Mouse (Mus musculus): ENCODE measurements around the gene Arhgap45. TPM values are rescaled to one million over a fixed set of nuclear protein-coding genes. Genes with fewer than 3 reads are reported as not detected.

Arhgap45 gene
- 135 and 140 TPM in 2 replicates for total RNA-seq (2015)
- 235 and 237 TPM in 2 replicates for total RNA-seq (2017)

- peak; percentile 76 for ATAC-seq (ENCODE audit: poor library complexity, severe bottlenecking)
Measured at GRCm38 (mm10) chr10:80016511-80016910, at the start of gene Arhgap45. Gene Arhgap45, plus strand, starts transcription at chr10:80016653.

- ATAC-seq (ENCODE audit: poor library complexity, severe bottlenecking), result no peak
Measured at GRCm38 (mm10) chr10:79966886-79967400, 49.5 kb upstream of the Arhgap45 start.

GRCm38 (mm10) chr10:79968181-79968580, 48.3 kb upstream of the Arhgap45 start:
- no peak for ATAC-seq (ENCODE audit: poor library complexity, severe bottlenecking)

- ATAC-seq (ENCODE audit: poor library complexity, severe bottlenecking), result no peak
Measured at GRCm38 (mm10) chr10:79969124-79969568, 47.3 kb upstream of the Arhgap45 start.

- no peak for ATAC-seq (ENCODE audit: poor library complexity, severe bottlenecking)
Measured at GRCm38 (mm10) chr10:79970415-79971182, 45.9 kb upstream of the Arhgap45 start, which contains the start of gene Grin3b. Gene Grin3b, plus strand, starts transcription at chr10:79970715.

GRCm38 (mm10) chr10:79971183-79971497, 45.3 kb upstream of the Arhgap45 start:
- ATAC-seq (ENCODE audit: poor library complexity, severe bottlenecking), result no peak

GRCm38 (mm10) chr10:79972831-79973230, 43.6 kb upstream of the Arhgap45 start:
- no peak for ATAC-seq (ENCODE audit: poor library complexity, severe bottlenecking)

GRCm38 (mm10) chr10:79974087-79974486, 42.4 kb upstream of the Arhgap45 start:
- ATAC-seq (ENCODE audit: poor library complexity, severe bottlenecking), result no peak

GRCm38 (mm10) chr10:79974668-79975067, 41.8 kb upstream of the Arhgap45 start:
- ATAC-seq (ENCODE audit: poor library complexity, severe bottlenecking), result 0 out of 2 replicates have a peak, but pooled peaks have one; percentile 42

GRCm38 (mm10) chr10:79976071-79976721, 40.3 kb upstream of the Arhgap45 start:
- ATAC-seq (ENCODE audit: poor library complexity, severe bottlenecking), result no peak

GRCm38 (mm10) chr10:79976722-79977107, 39.7 kb upstream of the Arhgap45 start:
- no peak for ATAC-seq (ENCODE audit: poor library complexity, severe bottlenecking)

GRCm38 (mm10) chr10:79977324-79977723, 39.1 kb upstream of the Arhgap45 start:
- no peak for ATAC-seq (ENCODE audit: poor library complexity, severe bottlenecking)

- ATAC-seq (ENCODE audit: poor library complexity, severe bottlenecking), result no peak
Measured at GRCm38 (mm10) chr10:79978061-79978460, 38.4 kb upstream of the Arhgap45 start.

GRCm38 (mm10) chr10:79979401-79980155, 36.9 kb upstream of the Arhgap45 start:
- no peak for ATAC-seq (ENCODE audit: poor library complexity, severe bottlenecking)

- ATAC-seq (ENCODE audit: poor library complexity, severe bottlenecking), result no peak
Measured at GRCm38 (mm10) chr10:79983205-79983604, 33.2 kb upstream of the Arhgap45 start.

- peak; percentile 7; the same call in 1 of the 2 replicates for ATAC-seq (ENCODE audit: poor library complexity, severe bottlenecking)
Measured at GRCm38 (mm10) chr10:79983670-79984069, 32.8 kb upstream of the Arhgap45 start.

GRCm38 (mm10) chr10:79984195-79984816, 32.1 kb upstream of the Arhgap45 start, which contains the start of gene Tmem259:
Gene Tmem259, minus strand, starts transcription at chr10:79984330.
- peak; percentile 32 for ATAC-seq (ENCODE audit: poor library complexity, severe bottlenecking)

- ATAC-seq (ENCODE audit: poor library complexity, severe bottlenecking), result peak; percentile 63
Measured at GRCm38 (mm10) chr10:79984871-79985270, 31.6 kb upstream of the Arhgap45 start.

- ATAC-seq (ENCODE audit: poor library complexity, severe bottlenecking), result peak; percentile 16
Measured at GRCm38 (mm10) chr10:79985334-79986231, 30.9 kb upstream of the Arhgap45 start.
